Mouse (Mus musculus) C2C12 (cell line): ENCODE measurements around the gene Adamtsl5.

Source experiments
- CEBPB ChIP-seq: IDR thresholded peaks from one replicate; pipeline ENCODE4 v1.6.1; 2011; ENCODE audit warnings: low read depth, mild to moderate bottlenecking, control low read depth, moderate library complexity
- CTCF ChIP-seq: IDR thresholded peaks from one replicate; pipeline ENCODE4 v1.5.1; 2011; ENCODE audit not compliant: control insufficient read depth, insufficient read depth, insufficient read length
- MYOD1 ChIP-seq: IDR thresholded peaks from one replicate; pipeline ENCODE4 v1.6.1; 2011; ENCODE audit warnings: low read depth; ENCODE audit not compliant: control insufficient read depth, insufficient read length
- MYOG ChIP-seq: IDR thresholded peaks from one replicate; pipeline ENCODE4 v1.6.1; 2011; ENCODE audit not compliant: control insufficient read depth, insufficient read length; ENCODE audit errors: extremely low read depth
- USF1 ChIP-seq: IDR thresholded peaks from one replicate; pipeline ENCODE4 v1.6.1; 2011; ENCODE audit warnings: low read depth, mild to moderate bottlenecking, control low read depth, moderate library complexity

- TF ChIP-seq CTCF (no peak), MYOG (no peak), USF1 (no peak), CEBPB (no peak), MYOD1 (no peak)
These were observed 53.4 kb downstream of the Adamtsl5 start for GRCm38 (mm10) chr10:80294788-80295303.
